Mouse (Mus musculus) intestine, embryonic 14.5 days (tissue): ENCODE measurements at regions not wholly inside any gene's neighbourhood (a gene's known extent, or its start where the extent isn't known, plus 50 kb on each side); places are given as distances from the start of the nearest gene placed in this dataset.

ENCODE experiments used
- ATAC-seq: fragments of 200-750 bp; cut with Nextera tagmentation; replicated peaks from 2 replicates; pipeline ENCODE4 v1.8.0; 2017; ENCODE audit warnings: low read depth, moderate number of reproducible peaks, moderate TSS enrichment, moderate library complexity; ENCODE audit not compliant: low FRiP score, low TSS enrichment
- DNase-seq: peaks from one replicate; pipeline ENCODE4 v3.0.0-alpha.2; 2018; ENCODE audit warnings: low spot score
- H3K27ac ChIP-seq: fragments of 300-500 bp; sonication (generic); 2 replicates; pipeline ENCODE4 v1.5.1; 2014; ENCODE audit warnings: low read depth, mild to moderate bottlenecking, control low read depth
- H3K27me3 ChIP-seq: fragments of 300-500 bp; sonication (generic); replicated peaks from 2 replicates; pipeline ENCODE4 v1.6.1; 2014; ENCODE audit warnings: low read length, control low read depth; ENCODE audit not compliant: control insufficient read depth, insufficient read depth
- H3K36me3 ChIP-seq: fragments of 300-500 bp; sonication (generic); 2 replicates; pipeline ENCODE4 v1.6.1; 2014; ENCODE audit warnings: low read length, control low read depth; ENCODE audit not compliant: control insufficient read depth, insufficient read depth
- H3K4me1 ChIP-seq: fragments of 300-500 bp; sonication (generic); replicated peaks from 2 replicates; pipeline ENCODE4 v1.6.1; 2014; ENCODE audit warnings: low read length, control low read depth, mixed read lengths; ENCODE audit not compliant: control insufficient read depth, insufficient read depth
- H3K4me2 ChIP-seq: fragments of 300-500 bp; sonication (generic); 2 replicates; pipeline ENCODE4 v1.6.1; 2014; ENCODE audit warnings: low read length
- H3K4me3 ChIP-seq: fragments of 300-500 bp; sonication (generic); 2 replicates; pipeline ENCODE4 v1.5.1; 2014; ENCODE audit warnings: low read depth, low read length, control low read depth, mixed read lengths
- H3K9ac ChIP-seq: fragments of 300-500 bp; sonication (generic); 2 replicates; pipeline ENCODE4 v1.6.1; 2014; ENCODE audit warnings: mild to moderate bottlenecking, low read length
- H3K9me3 ChIP-seq: fragments of 300-500 bp; sonication (generic); 2 replicates; pipeline ENCODE4 v1.6.1; 2016; ENCODE audit warnings: low read length, control low read depth; ENCODE audit not compliant: control insufficient read depth
- WGBS: fragments of 180-500 bp; shearing (Covaris S2); extraction: QIAGEN DNeasy Blood & Tissue Kit; methylation state at CpG from one replicate; pipeline ENCODE4 v1.1.7; 2014; 5-methylcytosine and 5-hydroxymethylcytosine counted together

DNA sequence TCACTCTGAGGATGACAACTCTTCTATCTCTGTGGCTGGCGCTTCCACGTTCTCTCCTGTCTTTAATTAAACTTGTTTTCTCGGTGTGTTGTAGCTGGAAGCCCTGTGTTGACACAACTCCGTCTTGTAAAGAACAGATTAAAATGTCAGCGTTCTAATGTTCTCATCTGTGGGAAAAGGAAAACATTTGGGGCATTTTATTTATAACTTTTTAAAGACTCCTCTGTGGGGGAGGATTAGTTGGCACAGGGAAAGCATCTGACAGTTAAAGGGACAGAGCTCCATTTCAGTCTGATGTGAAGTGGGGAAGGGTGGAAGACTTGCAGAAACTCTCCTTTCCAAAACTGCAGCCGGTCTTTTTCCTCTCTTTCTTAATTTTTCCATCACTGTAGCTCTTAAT is 388.1 kb upstream of the Pmfbp1 start:
- no peak for DNase-seq
- no peaks in the 10 kb centered on the region; the same call in 1 of the 2 replicates for H3K4me1 ChIP-seq
- no peaks in the 10 kb centered on the region for H3K9me3 ChIP-seq
- H3K27ac ChIP-seq = no peak overlapping the region
- H3K9ac ChIP-seq = no peak overlapping the region
- H3K4me2 ChIP-seq = no peak overlapping the region
- ATAC-seq = no peak
- no peaks in the 10 kb centered on the region for H3K27me3 ChIP-seq
- H3K36me3 ChIP-seq = no peaks in the 10 kb centered on the region
- WGBS = 40% methylated on average over 6 of the region's 6 CpGs
- no peak overlapping the region for H3K4me3 ChIP-seq

DNA sequence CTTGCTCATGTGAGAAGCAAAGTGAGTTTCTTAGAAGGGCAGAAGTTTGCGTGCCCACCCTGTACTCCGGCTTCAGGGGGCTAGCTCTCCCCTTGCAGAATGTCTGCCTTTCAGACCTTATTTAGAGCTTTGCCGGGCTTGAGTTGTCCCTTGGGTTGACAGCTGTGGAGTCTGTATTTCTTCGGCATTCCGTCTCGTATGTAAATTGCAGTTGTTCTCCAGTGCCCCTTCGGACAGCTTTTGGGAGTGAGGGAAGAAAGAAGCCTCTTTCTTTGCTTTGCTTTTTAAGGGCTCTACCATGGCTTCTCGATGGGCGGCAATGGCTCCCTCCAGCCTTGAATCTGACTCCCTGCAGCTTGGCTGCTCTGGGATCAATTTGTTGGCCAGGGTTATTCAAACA is 386.9 kb upstream of the Pmfbp1 start:
- Histone ChIP-seq H3K9ac (no peak overlapping the region), H3K36me3 (no peaks in the 10 kb centered on the region), H3K4me2 (no peak overlapping the region), H3K27me3 (no peaks in the 10 kb centered on the region), H3K4me1 (no peaks in the 10 kb centered on the region; the same call in 1 of the 2 replicates), H3K9me3 (no peaks in the 10 kb centered on the region), H3K4me3 (no peak overlapping the region), H3K27ac (no peak overlapping the region)
- DNase-seq = no peak
- WGBS = 58% methylated on average over 9 of the region's 9 CpGs
- ATAC-seq = no peak

DNA sequence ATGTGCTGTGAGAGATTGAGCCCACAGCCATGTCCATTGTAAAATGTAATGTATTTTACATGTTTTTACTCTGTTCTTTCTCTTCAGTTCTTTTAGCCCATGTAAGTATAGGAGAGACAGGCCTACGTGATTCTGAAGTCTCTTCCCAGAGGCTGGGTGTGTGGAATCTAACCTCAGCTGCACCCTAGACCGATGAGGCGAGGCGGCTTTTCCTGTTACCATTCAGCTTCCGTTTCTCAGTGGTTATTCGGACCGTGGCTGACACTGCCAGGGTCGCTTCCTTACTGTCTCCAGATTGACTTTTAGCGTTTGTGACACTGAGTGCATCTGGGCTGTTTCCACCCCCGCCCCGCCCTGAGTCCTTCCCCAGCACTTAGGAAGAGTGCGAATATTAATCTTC is 386.1 kb upstream of the Pmfbp1 start:
- WGBS = 63% methylated on average over 12 of the region's 12 CpGs
- DNase-seq (no peak), ATAC-seq (no peak)

DNA sequence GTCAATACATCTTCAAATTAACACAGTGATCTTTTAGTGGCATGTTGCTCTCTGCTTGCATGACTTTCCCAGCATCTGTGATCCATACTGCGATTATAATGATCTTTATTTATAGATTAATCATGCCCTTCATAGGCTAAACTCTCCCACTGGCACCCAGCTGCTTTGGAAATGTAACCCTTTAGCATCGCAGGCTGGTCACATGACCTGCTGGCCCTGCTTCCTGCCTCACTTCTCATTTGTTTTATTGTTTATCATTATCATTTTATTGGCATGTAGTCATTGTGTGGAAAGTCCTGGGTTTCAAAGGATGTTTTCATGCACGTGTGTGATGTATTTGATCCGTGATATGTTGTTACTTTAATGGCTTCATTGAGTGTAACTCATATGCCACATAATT is 384.4 kb upstream of the Pmfbp1 start:
- ATAC-seq = no peak
- WGBS = 85% methylated on average over 4 of the region's 4 CpGs

More for the DNA sequence above, 386.1 kb upstream of the Pmfbp1 start:
- Histone ChIP-seq H3K36me3 (no peaks in the 10 kb centered on the region), H3K27ac (no peak overlapping the region), H3K4me2 (no peak overlapping the region), H3K4me3 (no peak overlapping the region), H3K27me3 (no peaks in the 10 kb centered on the region), H3K9me3 (no peaks in the 10 kb centered on the region), H3K4me1 (no peaks in the 10 kb centered on the region; the same call in 1 of the 2 replicates), H3K9ac (no peak overlapping the region)

DNA sequence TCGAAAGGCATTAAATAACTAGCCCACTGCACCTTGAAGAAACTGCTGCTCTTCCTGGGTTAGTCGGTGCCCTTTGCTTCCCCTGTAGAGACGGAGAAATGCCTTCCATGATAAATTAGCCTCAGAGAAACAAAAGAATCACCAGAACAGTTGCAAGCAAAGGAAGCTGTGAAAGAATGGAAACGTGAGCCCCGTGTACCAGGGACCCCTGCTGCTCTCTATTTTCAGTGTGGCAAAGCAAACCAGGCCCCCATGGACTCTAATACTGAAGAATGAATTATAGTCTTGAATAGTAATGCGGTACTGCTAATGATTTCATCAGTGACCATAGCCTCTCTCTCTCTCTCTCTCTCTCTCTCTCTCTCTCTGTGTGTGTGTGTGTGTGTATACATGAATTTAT is 372.1 kb upstream of the Pmfbp1 start:
- DNase-seq (no peak), ATAC-seq (no peak)
- Histone ChIP-seq H3K4me2 (no peak overlapping the region), H3K36me3 (no peaks in the 10 kb centered on the region), H3K27me3 (no peaks in the 10 kb centered on the region), H3K4me1 (no peaks in the 10 kb centered on the region), H3K27ac (no peak overlapping the region), H3K9me3 (no peaks in the 10 kb centered on the region), H3K4me3 (no peak overlapping the region), H3K9ac (no peak overlapping the region)
- 47% methylated on average over 6 of the region's 6 CpGs for WGBS

More for the DNA sequence above, 384.4 kb upstream of the Pmfbp1 start:
- H3K4me2 ChIP-seq = no peak overlapping the region
- DNase-seq = no peak
- no peaks in the 10 kb centered on the region for H3K27me3 ChIP-seq
- no peak overlapping the region for H3K9ac ChIP-seq
- no peaks in the 10 kb centered on the region for H3K9me3 ChIP-seq
- no peak overlapping the region for H3K27ac ChIP-seq
- no peaks in the 10 kb centered on the region; the same call in 1 of the 2 replicates for H3K4me1 ChIP-seq
- no peak overlapping the region for H3K4me3 ChIP-seq
- no peaks in the 10 kb centered on the region for H3K36me3 ChIP-seq

DNA sequence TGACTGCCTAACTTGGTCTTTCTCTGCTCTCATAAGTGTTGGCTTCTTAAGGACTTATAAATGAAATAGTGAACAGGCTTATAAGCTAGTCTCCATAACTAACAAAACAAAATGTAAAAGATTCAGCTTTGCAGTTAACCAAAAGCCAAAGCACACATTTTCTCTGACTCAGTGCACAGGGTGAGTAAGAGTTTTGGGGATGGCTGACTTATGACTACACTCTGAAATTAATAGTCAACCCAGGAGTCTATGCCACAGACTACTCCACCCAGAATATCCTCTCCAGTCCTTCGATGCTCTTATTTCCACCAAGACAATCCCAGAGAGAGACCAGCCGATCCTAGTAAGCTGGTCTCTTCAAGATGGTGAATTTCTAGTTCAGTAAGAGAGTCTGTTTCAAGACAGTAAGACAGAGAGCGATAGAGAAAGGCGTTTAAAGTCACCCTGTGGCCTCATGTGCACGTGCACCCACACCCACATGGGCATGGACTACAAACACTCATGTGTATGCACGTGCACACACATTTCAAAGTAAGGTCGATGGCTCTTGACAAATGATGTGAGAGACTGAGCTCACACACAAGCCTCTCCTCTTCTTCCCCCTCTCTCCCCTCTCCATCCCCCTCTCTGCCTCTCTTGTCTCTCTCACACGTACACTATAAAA is 351.2 kb upstream of the Pmfbp1 start:
- H3K27me3 ChIP-seq = no peaks in the 10 kb centered on the region
- no peak overlapping the region for H3K27ac ChIP-seq
- no peaks in the 10 kb centered on the region for H3K36me3 ChIP-seq
- 85% methylated on average over 8 of the region's 8 CpGs for WGBS
- H3K4me2 ChIP-seq = no peak overlapping the region
- no peaks in the 10 kb centered on the region for H3K4me1 ChIP-seq
- H3K9ac ChIP-seq = no peak overlapping the region
- ATAC-seq (no peak), DNase-seq (no peak)
- no peaks in the 10 kb centered on the region for H3K9me3 ChIP-seq
- H3K4me3 ChIP-seq = no peak overlapping the region

DNA sequence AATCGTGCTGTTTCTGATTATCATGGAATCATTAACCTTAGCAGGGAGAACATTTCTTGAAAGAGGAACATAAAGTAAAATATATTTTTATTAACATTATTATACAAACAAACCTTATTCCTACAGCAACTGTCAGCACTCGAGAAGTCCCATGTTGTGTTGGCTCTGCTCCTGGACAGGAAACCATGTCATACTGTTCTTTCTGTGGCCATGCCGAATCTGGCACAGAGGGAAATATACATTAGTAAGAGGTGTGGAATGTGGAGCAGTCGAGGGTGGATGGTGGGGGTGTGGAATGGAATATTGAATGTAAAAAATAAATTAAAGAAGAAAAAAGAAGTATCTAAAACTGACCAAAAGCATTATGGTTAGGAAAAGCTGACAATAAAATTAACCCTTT is 342.1 kb upstream of the Pmfbp1 start:
- 72% methylated on average over 4 of the region's 4 CpGs for WGBS
- no peak overlapping the region for H3K9ac ChIP-seq

DNA sequence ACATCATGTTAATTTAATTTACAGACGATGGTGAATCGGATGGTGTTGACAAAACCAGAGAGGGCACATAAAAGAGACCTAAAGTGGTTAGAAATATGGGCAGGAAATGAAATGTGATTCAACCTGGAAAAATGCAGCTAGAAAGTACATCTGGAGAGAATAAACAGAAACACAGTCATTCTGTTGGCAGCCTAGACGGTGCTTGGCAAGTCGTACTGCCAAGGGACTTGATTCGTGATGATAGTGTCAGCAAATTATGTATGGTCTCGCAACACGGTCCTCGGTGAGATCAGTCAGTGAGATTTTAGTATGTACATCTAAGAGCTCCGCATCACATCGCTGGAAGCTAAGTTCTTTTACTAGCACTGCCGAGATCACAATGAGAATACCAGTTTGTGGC is 338.3 kb upstream of the Pmfbp1 start:
- Histone ChIP-seq H3K27me3 (no peaks in the 10 kb centered on the region), H3K9me3 (0 out of 2 replicates have a peak, but pooled peaks cover 6% of the 10 kb centered on the region), H3K4me1 (no peaks in the 10 kb centered on the region; the same call in 1 of the 2 replicates), H3K4me2 (no peak overlapping the region), H3K27ac (no peak overlapping the region), H3K4me3 (no peak overlapping the region), H3K36me3 (no peaks in the 10 kb centered on the region), H3K9ac (no peak overlapping the region)
- DNase-seq (no peak), ATAC-seq (no peak)
- WGBS = 62% methylated on average over 11 of the region's 11 CpGs

More for the DNA sequence above, 342.1 kb upstream of the Pmfbp1 start:
- ATAC-seq (no peak), DNase-seq (no peak)
- no peak overlapping the region for H3K27ac ChIP-seq
- H3K27me3 ChIP-seq = no peaks in the 10 kb centered on the region
- H3K4me1 ChIP-seq = no peaks in the 10 kb centered on the region; the same call in 1 of the 2 replicates
- no peak overlapping the region for H3K4me2 ChIP-seq
- no peak overlapping the region for H3K4me3 ChIP-seq
- 0 out of 2 replicates have a peak, but pooled peaks cover 6% of the 10 kb centered on the region for H3K9me3 ChIP-seq
- H3K36me3 ChIP-seq = no peaks in the 10 kb centered on the region

DNA sequence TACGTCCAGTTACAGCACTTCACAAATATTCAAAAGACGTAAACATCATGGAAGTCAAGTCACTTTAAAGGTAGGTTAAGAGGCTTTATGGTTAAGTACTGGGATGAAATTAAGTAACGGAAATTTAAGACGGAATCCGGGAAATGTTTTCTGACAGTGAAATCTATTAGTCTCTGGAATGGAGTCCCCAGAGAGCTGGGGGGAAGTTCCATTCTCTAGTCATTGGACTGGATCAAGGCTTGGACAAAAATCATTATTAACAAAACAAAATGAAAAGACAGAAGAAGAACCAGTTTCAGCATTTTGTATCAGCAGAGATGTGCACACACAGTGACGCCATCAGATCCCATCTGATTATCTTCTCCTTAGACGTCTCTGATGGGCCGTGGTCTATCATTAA is 337.8 kb upstream of the Pmfbp1 start:
- Histone ChIP-seq H3K9ac (no peak overlapping the region), H3K4me3 (no peak overlapping the region), H3K4me2 (no peak overlapping the region), H3K4me1 (no peaks in the 10 kb centered on the region; the same call in 1 of the 2 replicates), H3K27ac (no peak overlapping the region), H3K27me3 (no peaks in the 10 kb centered on the region), H3K36me3 (no peaks in the 10 kb centered on the region), H3K9me3 (0 out of 2 replicates have a peak, but pooled peaks cover 6% of the 10 kb centered on the region)
- no peak for ATAC-seq
- no peak for DNase-seq
- 81% methylated on average over 8 of the region's 8 CpGs for WGBS
